In genomic region chr19:38076251-38076650, GRCm38 (mm10) we compare ENCODE assay signal across 13 mouse cellular contexts. TPM values are rescaled to one million over a fixed set of nuclear protein-coding genes. Genes with fewer than 3 reads are reported as not detected.
DNase-seq lines count a peak whose midpoint lies in the region; ATAC-seq and TF ChIP-seq lines count a peak whose summit lies in the region.
"Had no signal": no experiment of that assay in that cellular context is flagged by ENCODE, and none has a peak within 500 bp of the region (broad histone marks: within the 10 kb centered on the region; RNA-seq: fewer than 3 reads in every experiment).

No protein-coding gene starts in this region.

- DNase-seq in cerebellum, postnatal 25 days, result peak; percentile 10 to 42
- DNase-seq in cerebellum, adult 9-11 months, result no peak
- no peak for DNase-seq in left cerebral cortex, adult 2 months (ENCODE audit: extremely low spot score in 1 of 2, low spot score in 2 of 2)
- no peak for DNase-seq in left cerebral cortex, postnatal 14 days (ENCODE audit: low spot score in 2 of 2)
- DNase-seq in ES-E14 (ENCODE audit: low read depth, low spot score), result no peak
- no peak for DNase-seq in layer of hippocampus, adult 9-11 months
- DNase-seq in right cerebral cortex, postnatal 36 days (ENCODE audit: low spot score in 2 of 2), result no peak
- DNase-seq: gastrocnemius, postnatal 25 days had no signal

- no peaks in the 10 kb centered on the region for H3K9me3 ChIP-seq in ES-E14 (ENCODE audit: control insufficient read depth, insufficient read depth, low read depth, low read length)
- no peaks in the 10 kb centered on the region for H3K9me3 ChIP-seq in forebrain, embryonic 16.5 days (ENCODE audit: control insufficient read depth, low read length)
- H3K9me3 ChIP-seq: midbrain, embryonic 12.5 days had no signal

- peaks cover 23% of the 10 kb centered on the region for H3K36me3 ChIP-seq in ES-E14 (ENCODE audit: control insufficient read depth, insufficient read depth, low read length, poor library complexity, severe bottlenecking)
- H3K36me3 ChIP-seq in forebrain, embryonic 16.5 days (ENCODE audit: control insufficient read depth, insufficient read depth), result no peaks in the 10 kb centered on the region

- H3K9ac ChIP-seq in ES-E14 (ENCODE audit: insufficient read depth, low read depth, low read length, poor library complexity, severe bottlenecking), result no peak overlapping the region
- H3K9ac ChIP-seq in forebrain, embryonic 16.5 days (replicated peaks; ENCODE audit: low read depth, low read length), result no peak overlapping the region
- H3K9ac ChIP-seq: midbrain, embryonic 12.5 days had no signal

- intact Hi-C loops in left cerebral cortex, adult 2 months (cut with DNase I), result loop anchor here (2.0 to 10.0 kb wide), 2 partner anchors 123 to 279 kb away; no protein-coding TSS in a partner anchor
- intact Hi-C loops in left cerebral cortex, postnatal 14 days (cut with DNase I), result no loop called here

- TF ChIP-seq CTCF in left cerebral cortex, adult 2 months (IDR thresholded peaks at IDR 0.05), result peak; percentile 45

- no peaks in the 10 kb centered on the region for H3K27me3 ChIP-seq in forebrain, embryonic 16.5 days (replicated peaks; ENCODE audit: control insufficient read depth, insufficient read depth, low read length)
- H3K27me3 ChIP-seq: midbrain, embryonic 12.5 days had no signal

- WGBS in forebrain, embryonic 16.5 days, result 58% methylated on average over 2 of the region's 2 CpGs

- in situ Hi-C loops in ES-E14 (cut with MboI; ENCODE audit: low sequenced_read_pairs in 2 of 2, unreplicated experiment in 2 of 2), result no loop called here

- no peak overlapping the region for H3K4me3 ChIP-seq in left cerebral cortex, adult 2 months
- no peak overlapping the region for H3K4me3 ChIP-seq in ES-E14 (ENCODE audit: insufficient read depth in 1 of 2, low read depth in 1 of 2, low read length in 2 of 2, poor library complexity in 1 of 2, severe bottlenecking in 1 of 2)
- H3K4me3 ChIP-seq in forebrain, embryonic 16.5 days (replicated peaks; ENCODE audit: low read length), result no peak overlapping the region
- H3K4me3 ChIP-seq: midbrain, embryonic 12.5 days had no signal

- H3K27ac ChIP-seq in left cerebral cortex, adult 2 months, result no peak overlapping the region
- no peak overlapping the region for H3K27ac ChIP-seq in ES-E14 (ENCODE audit: insufficient read depth, low read depth, low read length, poor library complexity, severe bottlenecking)
- H3K27ac ChIP-seq in forebrain, embryonic 16.5 days (ENCODE audit: low read length), result no peak overlapping the region
- H3K27ac ChIP-seq: midbrain, embryonic 12.5 days had no signal

- H3K4me1 ChIP-seq in ES-E14 (ENCODE audit: control insufficient read depth in 2 of 2, insufficient read depth in 2 of 2, low read length in 2 of 2, poor library complexity in 1 of 2), result peaks cover 0 to 3% of the 10 kb centered on the region in 2 experiments; a peak in 2 of 4 replicates
- H3K4me1 ChIP-seq in forebrain, embryonic 16.5 days (replicated peaks; ENCODE audit: control insufficient read depth, insufficient read depth, low read length), result no peaks in the 10 kb centered on the region
- H3K4me1 ChIP-seq: midbrain, embryonic 12.5 days had no signal

- H3K4me2 ChIP-seq in forebrain, embryonic 16.5 days (ENCODE audit: low read length), result no peak overlapping the region
- H3K4me2 ChIP-seq: midbrain, embryonic 12.5 days had no signal

- peak; percentile 47; the same call in 1 of the 2 replicates for ATAC-seq in forebrain, embryonic 16.5 days
- ATAC-seq: CD4-positive, CD25-positive, alpha-beta regulatory T cell, adult 4 months had no signal

TF ChIP-seq in ES-E14, 5 proteins besides CTCF, POLR2A, EP300 and RAD21:
- TF ChIP-seq ZC3H11A (IDR thresholded peaks at IDR 0.05; ENCODE audit: borderline replicate concordance, low read depth, low read length) (0 out of 2 replicates have a peak, but pooled peaks have one; percentile 5), CHD2 (IDR thresholded peaks at IDR 0.05; ENCODE audit: low read depth, low read length) (no peak), HCFC1 (IDR thresholded peaks at IDR 0.05; ENCODE audit: borderline replicate concordance, insufficient read depth, low read length) (no peak), MAFK (IDR thresholded peaks at IDR 0.05; ENCODE audit: insufficient read depth, low read depth, low read length) (no peak)

RNA-seq across cellular contexts. Expression of gene Ffar4, which starts 20.6 kb away (rescaled TPM):
- under 1 TPM in 1 of 2 experiments, not detected in 1; 0.25 TPM for total RNA-seq in left cerebral cortex, adult 2 months (2021)
- total RNA-seq in left cerebral cortex, postnatal 14 days (2021), result not detected
- 0.22 and 0.90 TPM in 2 replicates for total RNA-seq in ES-E14 (2012; rRNA removed)
- 0.17 TPM in 1 of 2 replicates, not detected in the other for polyA plus RNA-seq in forebrain, embryonic 16.5 days (2015; fragmentation: Nextera tagmentation; extraction: Ambion mirVana)
- total RNA-seq: layer of hippocampus, postnatal 14 days had no signal
- polyA plus RNA-seq: CD4-positive, CD25-positive, alpha-beta regulatory T cell, adult 4 months; midbrain, embryonic 12.5 days had no signal

RNA-seq across cellular contexts. Expression of gene Cep55, which starts 21.4 kb away (rescaled TPM):
- total RNA-seq in left cerebral cortex, adult 2 months (2021), result under 1 TPM; 0.35 to 0.38 TPM
- total RNA-seq in left cerebral cortex, postnatal 14 days (2021), result under 1 TPM; 0.57 to 0.66 TPM
- total RNA-seq in ES-E14 (2012; rRNA removed), result 43.5 and 51.1 TPM in 2 replicates
- polyA plus RNA-seq in forebrain, embryonic 16.5 days (2015; fragmentation: Nextera tagmentation; extraction: Ambion mirVana), result 12.2 and 17.8 TPM in 2 replicates

RNA-seq across cellular contexts. Expression of gene Myof, which starts 32.9 kb away (rescaled TPM):
- 1 to 10 TPM; 4.0 to 8.0 TPM for total RNA-seq in left cerebral cortex, adult 2 months (2021)
- 1 to 10 TPM; 5.9 to 6.4 TPM for total RNA-seq in left cerebral cortex, postnatal 14 days (2021)
- total RNA-seq in ES-E14 (2012; rRNA removed), result 29.8 and 44.3 TPM in 2 replicates
- 1.5 and 2.0 TPM in 2 replicates for polyA plus RNA-seq in forebrain, embryonic 16.5 days (2015; fragmentation: Nextera tagmentation; extraction: Ambion mirVana)

RNA-seq across cellular contexts. Expression of gene Rbp4, which starts 48.8 kb away (rescaled TPM):
- total RNA-seq in left cerebral cortex, adult 2 months (2021), result 10 to 100 TPM; 23.7 to 23.9 TPM
- total RNA-seq in left cerebral cortex, postnatal 14 days (2021), result 10 to 100 TPM; 23.3 to 23.6 TPM
- 2.7 and 3.4 TPM in 2 replicates for total RNA-seq in ES-E14 (2012; rRNA removed)
- 1.1 and 1.3 TPM in 2 replicates for polyA plus RNA-seq in forebrain, embryonic 16.5 days (2015; fragmentation: Nextera tagmentation; extraction: Ambion mirVana)
- polyA plus RNA-seq: CD4-positive, CD25-positive, alpha-beta regulatory T cell, adult 4 months had no signal

RNA-seq across cellular contexts. Expression of gene Pde6c, which starts 56.3 kb away (rescaled TPM):
- total RNA-seq in left cerebral cortex, adult 2 months (2021), result under 1 TPM; 0.21 to 0.34 TPM
- total RNA-seq in left cerebral cortex, postnatal 14 days (2021), result under 1 TPM; 0.53 to 0.87 TPM
- not detected in 2 replicates for total RNA-seq in ES-E14 (2012; rRNA removed)
- 0.16 and 0.19 TPM in 2 replicates for polyA plus RNA-seq in forebrain, embryonic 16.5 days (2015; fragmentation: Nextera tagmentation; extraction: Ambion mirVana)
- total RNA-seq: gastrocnemius, postnatal 25 days had no signal
- polyA plus RNA-seq: CD4-positive, CD25-positive, alpha-beta regulatory T cell, adult 4 months; embryonic facial prominence, embryonic 14.5 days had no signal

Comparison
In these comparisons a context has a peak if more than half of its experiments do, and no peak if none do; other contexts are left out.
1. DNase-seq: peak in cerebellum, postnatal 25 days (2 of 2); none in cerebellum, adult 9-11 months (single experiment), left cerebral cortex, adult 2 months (0 of 2), left cerebral cortex, postnatal 14 days (0 of 2), ES-E14 (single experiment), layer of hippocampus, adult 9-11 months (single experiment) and right cerebral cortex, postnatal 36 days (0 of 2).
2. RNA of gene Cep55, which starts 21.4 kb away (total RNA-seq): 43.5 to 51.1 TPM in ES-E14; 0.57 to 0.66 TPM in left cerebral cortex, postnatal 14 days and 0.35 to 0.38 TPM in left cerebral cortex, adult 2 months; every median in the first group is over 10 times any median in the second.